Mouse (Mus musculus) liver, embryonic 11.5 days (tissue): ENCODE data around the gene Drd3. TPM values are rescaled to one million over a fixed set of nuclear protein-coding genes. Genes with fewer than 3 reads are reported as not detected.

ENCODE experiments used
- ATAC-seq: fragments of 200-750 bp; cut with Nextera tagmentation; replicated peaks from 2 replicates; pipeline ENCODE4 v1.8.0; 2017; ENCODE audit warnings: moderate number of reproducible peaks, mild to moderate bottlenecking, moderate TSS enrichment, moderate library complexity; ENCODE audit not compliant: low FRiP score
- DNase-seq: peaks from one replicate; pipeline ENCODE4 v3.0.0-alpha.2; 2017; ENCODE audit warnings: low spot score
- H3K27ac ChIP-seq: fragments of 300-500 bp; sonication (generic); 2 replicates; pipeline ENCODE4 v1.5.1; 2014; ENCODE audit warnings: mild to moderate bottlenecking, low read depth, low read length, control low read depth
- H3K27me3 ChIP-seq: fragments of 300-500 bp; sonication (generic); replicated peaks from 2 replicates; pipeline ENCODE4 v1.6.1; 2014; ENCODE audit warnings: low read length, mixed read lengths; ENCODE audit not compliant: control insufficient read depth, insufficient read depth
- H3K36me3 ChIP-seq: fragments of 300-500 bp; sonication (generic); 2 replicates; pipeline ENCODE4 v1.6.1; 2014; ENCODE audit warnings: mild to moderate bottlenecking, low read length, moderate library complexity, mixed read lengths; ENCODE audit not compliant: control insufficient read depth, insufficient read depth
- H3K4me1 ChIP-seq: fragments of 300-500 bp; sonication (generic); replicated peaks from 2 replicates; pipeline ENCODE4 v1.6.1; 2014; ENCODE audit warnings: low read length, mixed read lengths; ENCODE audit not compliant: control insufficient read depth, insufficient read depth
- H3K4me2 ChIP-seq: fragments of 300-500 bp; sonication (generic); 2 replicates; pipeline ENCODE4 v1.6.1; 2014; ENCODE audit warnings: mild to moderate bottlenecking, control low read depth, moderate library complexity
- H3K4me3 ChIP-seq: fragments of 300-500 bp; sonication (generic); 2 replicates; pipeline ENCODE4 v1.5.1; 2014; ENCODE audit warnings: low read depth, low read length, control low read depth
- H3K9ac ChIP-seq: fragments of 300-500 bp; sonication (generic); 2 replicates; pipeline ENCODE4 v1.6.1; 2014; ENCODE audit warnings: low read depth, low read length, control low read depth
- H3K9me3 ChIP-seq: fragments of 300-500 bp; sonication (generic); 2 replicates; pipeline ENCODE4 v1.6.1; 2016; ENCODE audit warnings: low read length, inconsistent platforms, mixed read lengths; ENCODE audit not compliant: control insufficient read depth
- WGBS: fragments of 180-500 bp; shearing (Covaris S2); extraction: QIAGEN DNeasy Blood & Tissue Kit; methylation state at CpG from one replicate; pipeline ENCODE4 v1.1.7; 2014; 5-methylcytosine and 5-hydroxymethylcytosine counted together
- polyA plus RNA-seq: library from polyadenylated mRNA; unstranded; fragments of >200 nt; fragmentation: Nextera tagmentation; extraction: Ambion mirVana; gene quantifications from 2 replicates; pipeline ENCODE4 v1.2.1, GENCODE M21; 2014

Gene Drd3
- not detected in 2 replicates for polyA plus RNA-seq

DNA sequence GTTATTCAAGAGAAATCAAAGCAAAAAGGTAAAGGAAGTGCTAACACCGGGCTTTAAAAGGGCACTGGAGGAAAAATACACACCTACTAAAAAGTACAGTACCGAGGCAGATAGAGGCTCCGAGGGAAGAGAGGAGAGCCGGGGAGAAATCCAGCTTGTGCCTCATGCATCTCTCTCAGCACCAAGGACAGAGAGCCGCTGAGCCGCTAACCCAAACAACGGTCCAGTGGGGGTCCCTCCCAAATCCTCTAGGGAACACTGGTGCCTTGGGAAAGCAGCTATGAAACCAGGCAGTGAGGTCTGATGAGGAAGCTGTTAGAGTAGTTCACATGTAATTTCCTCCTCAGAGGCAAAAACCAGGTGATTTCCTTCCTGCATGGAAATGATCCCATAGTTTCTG lies at the start of gene Drd3:
Gene Drd3 (plus strand): TSS at position 276 of the 400 bp plus-strand sequence.
- no peak for DNase-seq
- 15% methylated on average over 7 of the region's 7 CpGs for WGBS
- Histone ChIP-seq H3K36me3 (no peaks in the 10 kb centered on the region), H3K4me1 (no peaks in the 10 kb centered on the region), H3K27ac (no peak within 1 kb of the TSS), H3K4me2 (no peak within 1 kb of the TSS), H3K9ac (no peak within 1 kb of the TSS), H3K27me3 (no peaks in the 10 kb centered on the region), H3K4me3 (no peak within 1 kb of the TSS), H3K9me3 (no peaks in the 10 kb centered on the region)
- ATAC-seq = no peak

GRCm38 (mm10) chr16:43708335-43709061 lies 45.3 kb upstream of the Drd3 start:
- no peak overlapping the region for H3K9ac ChIP-seq
- H3K9me3 ChIP-seq = no peaks in the 10 kb centered on the region
- H3K36me3 ChIP-seq = no peaks in the 10 kb centered on the region
- 68% methylated on average over 13 of the region's 13 CpGs for whole genome bisulfite sequencing
- H3K4me3 ChIP-seq = no peak overlapping the region
- no peak overlapping the region for H3K4me2 ChIP-seq
- H3K27ac ChIP-seq = no peak overlapping the region
- H3K27me3 ChIP-seq = no peaks in the 10 kb centered on the region
- H3K4me1 ChIP-seq = no peaks in the 10 kb centered on the region
- ATAC-seq (no peak), DNase-seq (no peak)

- Histone ChIP-seq H3K9me3 (no peaks in the 10 kb centered on the region), H3K27me3 (no peaks in the 10 kb centered on the region), H3K4me1 (no peaks in the 10 kb centered on the region), H3K4me3 (no peak overlapping the region), H3K9ac (no peak overlapping the region), H3K4me2 (no peak overlapping the region), H3K36me3 (no peaks in the 10 kb centered on the region), H3K27ac (no peak overlapping the region)
- 60% methylated on average over 15 of the region's 15 CpGs for WGBS
- ATAC-seq = no peak
- no peak for DNase-seq
These were observed 44.8 kb upstream of the Drd3 start for GRCm38 (mm10) chr16:43709062-43709413.

- H3K27me3 ChIP-seq = no peaks in the 10 kb centered on the region
- DNase-seq = no peak
- H3K36me3 ChIP-seq = no peaks in the 10 kb centered on the region
- H3K9ac ChIP-seq = no peak overlapping the region
- H3K27ac ChIP-seq = no peak overlapping the region
- H3K9me3 ChIP-seq = no peaks in the 10 kb centered on the region
- no peak overlapping the region for H3K4me3 ChIP-seq
- no peak for ATAC-seq
- no peaks in the 10 kb centered on the region for H3K4me1 ChIP-seq
- WGBS = 50% methylated on average over 9 of the region's 9 CpGs
- no peak overlapping the region for H3K4me2 ChIP-seq
These were observed 44.2 kb upstream of the Drd3 start for GRCm38 (mm10) chr16:43709432-43710133.

DNA sequence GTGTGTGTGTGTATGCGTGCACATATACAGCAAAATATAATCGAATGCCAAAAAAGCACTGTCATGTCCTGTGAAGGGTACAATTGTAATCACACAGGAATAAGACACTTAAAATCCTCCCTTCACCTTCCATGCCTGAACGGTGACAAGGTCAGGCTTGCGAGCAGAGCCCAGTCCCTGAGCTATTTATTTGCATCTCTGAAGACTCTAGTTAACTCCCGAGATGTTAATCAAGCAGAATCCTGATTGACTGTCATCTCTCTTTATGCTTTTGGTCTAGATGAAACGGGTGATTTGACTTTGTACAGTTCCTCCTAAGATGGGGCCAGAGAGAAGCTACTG lies 43.7 kb upstream of the Drd3 start:
- H3K27ac ChIP-seq = no peak overlapping the region
- ATAC-seq = no peak
- H3K4me1 ChIP-seq = no peaks in the 10 kb centered on the region
- no peaks in the 10 kb centered on the region for H3K9me3 ChIP-seq
- 61% methylated on average over 6 of the region's 6 CpGs for WGBS
- no peak overlapping the region for H3K4me2 ChIP-seq
- no peaks in the 10 kb centered on the region for H3K36me3 ChIP-seq
- H3K27me3 ChIP-seq = no peaks in the 10 kb centered on the region
- no peak for DNase-seq
- H3K9ac ChIP-seq = no peak overlapping the region
- H3K4me3 ChIP-seq = no peak overlapping the region

GRCm38 (mm10) chr16:43710651-43711050 lies 43.2 kb upstream of the Drd3 start:
- H3K4me2 ChIP-seq = no peak overlapping the region
- H3K4me3 ChIP-seq = no peak overlapping the region
- 79% methylated on average over 11 of the region's 11 CpGs for WGBS
- no peaks in the 10 kb centered on the region for H3K9me3 ChIP-seq
- ATAC-seq (no peak), DNase-seq (no peak)
- no peaks in the 10 kb centered on the region for H3K4me1 ChIP-seq
- H3K36me3 ChIP-seq = no peaks in the 10 kb centered on the region
- no peak overlapping the region for H3K9ac ChIP-seq
- H3K27ac ChIP-seq = no peak overlapping the region
- no peaks in the 10 kb centered on the region for H3K27me3 ChIP-seq

DNA sequence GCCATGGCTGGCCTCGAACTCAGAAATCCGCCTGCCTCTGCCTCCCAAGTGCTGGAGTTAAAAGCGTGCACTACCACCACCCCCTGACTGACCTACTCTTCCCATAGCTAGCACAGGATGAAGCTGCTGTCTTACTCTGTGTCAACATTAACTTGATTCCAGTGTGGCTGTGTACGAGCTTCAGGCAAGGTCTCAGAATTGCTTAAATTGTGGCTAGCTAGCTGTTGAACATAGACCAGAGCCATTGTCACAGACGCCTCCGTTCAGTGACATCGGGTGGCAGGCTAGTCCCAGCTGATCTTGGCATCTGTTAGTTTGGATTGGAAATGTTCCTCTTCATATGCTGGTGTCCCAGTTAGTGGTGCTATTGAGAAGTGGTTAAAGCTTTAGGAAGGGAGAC lies 42.5 kb upstream of the Drd3 start:
- DNase-seq (no peak), ATAC-seq (no peak)
- H3K36me3 ChIP-seq = no peaks in the 10 kb centered on the region
- H3K9me3 ChIP-seq = no peaks in the 10 kb centered on the region
- H3K4me3 ChIP-seq = no peak overlapping the region
- H3K27ac ChIP-seq = no peak overlapping the region
- no peaks in the 10 kb centered on the region for H3K27me3 ChIP-seq
- no peak overlapping the region for H3K4me2 ChIP-seq
- H3K4me1 ChIP-seq = no peaks in the 10 kb centered on the region
- WGBS = 91% methylated on average over 7 of the region's 7 CpGs
- H3K9ac ChIP-seq = no peak overlapping the region

DNA sequence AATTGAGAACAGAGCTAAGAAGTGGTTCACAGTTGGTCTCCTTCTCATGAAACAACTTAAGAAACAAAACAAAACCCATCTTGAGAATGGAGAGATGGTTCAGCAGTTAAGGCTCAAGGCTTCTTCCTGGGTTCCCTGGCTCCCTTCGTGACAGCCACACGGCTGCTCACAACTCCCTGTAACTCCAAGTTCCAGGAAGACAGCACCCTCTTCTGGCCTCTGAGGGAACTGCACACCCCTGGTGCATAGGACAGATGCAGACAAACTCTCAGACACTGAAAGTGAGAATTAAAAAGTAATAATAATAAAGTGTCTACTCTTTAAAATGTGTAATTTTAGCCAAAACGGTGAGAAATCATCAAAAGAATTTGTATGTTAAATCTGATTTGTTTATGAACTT lies 29.4 kb upstream of the Drd3 start:
- H3K4me3 ChIP-seq = no peak overlapping the region
- DNase-seq (no peak), ATAC-seq (no peak)
- H3K36me3 ChIP-seq = no peaks in the 10 kb centered on the region
- H3K4me1 ChIP-seq = no peaks in the 10 kb centered on the region
- WGBS = 63% methylated on average over 3 of the region's 3 CpGs
- H3K27me3 ChIP-seq = no peaks in the 10 kb centered on the region
- H3K9me3 ChIP-seq = no peaks in the 10 kb centered on the region
- H3K4me2 ChIP-seq = no peak overlapping the region
- H3K27ac ChIP-seq = no peak overlapping the region
- H3K9ac ChIP-seq = no peak overlapping the region
